Mouse (Mus musculus) central nervous system, embryonic 11.5 days (tissue): ENCODE measurements around the gene Ptpn6. TPM values are rescaled to one million over a fixed set of nuclear protein-coding genes. Genes with fewer than 3 reads are reported as not detected.

Experiments used
- polyA plus RNA-seq: library from polyadenylated mRNA; depleted of rRNA; stranded (reverse); fragments of >200 nt; gene quantifications from 2 replicates; pipeline ENCODE4 v1.2.3, GENCODE M21; 2012; rRNA removed

Gene Ptpn6
- polyA plus RNA-seq, result 5.3 and 7.8 TPM in 2 replicates

GRCm38 (mm10) chr6:124738511-124739023, at the start of gene Ptpn6:
Gene Ptpn6, minus strand, starts transcription at chr6:124738714.

GRCm38 (mm10) chr6:124779222-124779983, 40.9 kb upstream of the Ptpn6 start, which contains the start of gene Lrrc23:
Gene Lrrc23, minus strand, starts transcription at chr6:124779727.

GRCm38 (mm10) chr6:124769101-124769765, 30.7 kb upstream of the Ptpn6 start, which contains the start of gene Eno2:
Gene Eno2, minus strand, starts transcription at chr6:124769673.

GRCm38 (mm10) chr6:124755831-124756595, 17.5 kb upstream of the Ptpn6 start, which contains the start of the genes Gm45234 and Atn1:
Gene Gm45234, minus strand, starts transcription at chr6:124756021.
Gene Atn1, minus strand, starts transcription at chr6:124756524.

GRCm38 (mm10) chr6:124740888-124741761, 2.6 kb upstream of the Ptpn6 start, which contains the start of gene Grcc10:
Gene Grcc10, minus strand, starts transcription at chr6:124741374.

GRCm38 (mm10) chr6:124711824-124712782, 26.4 kb downstream of the Ptpn6 start, which contains the start of the genes Emg1 and Phb2:
Gene Emg1, minus strand, starts transcription at chr6:124712178.
Gene Phb2, plus strand, starts transcription at chr6:124712336.

Other genes with a start within 250 kb of the Ptpn6 start
- gene C1rl, start 245.6 kb downstream of the Ptpn6 start, polyA plus RNA-seq, result 0.32 and 0.35 TPM in 2 replicates
- 0.12 and 0.24 TPM in 2 replicates for gene C1ra, start 226.3 kb downstream of the Ptpn6 start, polyA plus RNA-seq
- 2.5 and 2.9 TPM in 2 replicates for gene C1s1, start 196.4 kb downstream of the Ptpn6 start, polyA plus RNA-seq
- gene C1rb, start 168.4 kb downstream of the Ptpn6 start, polyA plus RNA-seq, result not detected in 2 replicates
- 0.24 and 0.26 TPM in 2 replicates for gene C1s2, start 102.6 kb downstream of the Ptpn6 start, polyA plus RNA-seq
- 36.6 and 50.7 TPM in 2 replicates for gene Lpcat3, start 75.7 kb downstream of the Ptpn6 start, polyA plus RNA-seq
- 177 and 187 TPM in 2 replicates for gene Emg1, start 26.5 kb downstream of the Ptpn6 start, polyA plus RNA-seq
- 185 and 198 TPM in 2 replicates for gene Phb2, start 26.4 kb downstream of the Ptpn6 start, polyA plus RNA-seq
- 383 and 432 TPM in 2 replicates for gene Grcc10, start 2.7 kb upstream of the Ptpn6 start, polyA plus RNA-seq
- 0.11 TPM in 1 of 2 replicates, not detected in the other for gene Gm45234, start 17.3 kb upstream of the Ptpn6 start, polyA plus RNA-seq
- gene Atn1, start 17.8 kb upstream of the Ptpn6 start, polyA plus RNA-seq, result 40.9 and 65.1 TPM in 2 replicates
- 9.1 and 11.8 TPM in 2 replicates for gene Eno2, start 31.0 kb upstream of the Ptpn6 start, polyA plus RNA-seq
- 4.2 and 11.4 TPM in 2 replicates for gene Lrrc23, start 41.0 kb upstream of the Ptpn6 start, polyA plus RNA-seq
- 6.0 and 8.9 TPM in 2 replicates for gene Spsb2, start 69.9 kb upstream of the Ptpn6 start, polyA plus RNA-seq
- 559 and 705 TPM in 2 replicates for gene Tpi1, start 75.6 kb upstream of the Ptpn6 start, polyA plus RNA-seq
- 111 and 146 TPM in 2 replicates for gene Usp5, start 90.8 kb upstream of the Ptpn6 start, polyA plus RNA-seq
- gene Cdca3, start 90.8 kb upstream of the Ptpn6 start, polyA plus RNA-seq, result 157 and 168 TPM in 2 replicates
- 2.2 and 3.0 TPM in 2 replicates for gene Gnb3, start 101.6 kb upstream of the Ptpn6 start, polyA plus RNA-seq
- 103 and 125 TPM in 2 replicates for gene P3h3, start 119.0 kb upstream of the Ptpn6 start, polyA plus RNA-seq
- 13.4 and 15.2 TPM in 2 replicates for gene Gpr162, start 125.3 kb upstream of the Ptpn6 start, polyA plus RNA-seq
- gene Cd4, start 149.5 kb upstream of the Ptpn6 start, polyA plus RNA-seq, result 0.01 and 0.05 TPM in 2 replicates
- gene Lag3, start 173.0 kb upstream of the Ptpn6 start, polyA plus RNA-seq, result 2.3 and 3.2 TPM in 2 replicates
- 1,105 and 3,481 TPM in 2 replicates for gene Ptms, start 181.4 kb upstream of the Ptpn6 start, polyA plus RNA-seq
- 358 and 360 TPM in 2 replicates for gene Mlf2, start 192.7 kb upstream of the Ptpn6 start, polyA plus RNA-seq
- gene Cops7a, start 226.8 kb upstream of the Ptpn6 start, polyA plus RNA-seq, result 122 and 143 TPM in 2 replicates